Mouse (Mus musculus) small intestine, adult 2 months (tissue): ENCODE results near the gene Cpa5.

Experiments used
- CTCF ChIP-seq: fragments of 200-500 bp; IDR thresholded peaks from 2 replicates; pipeline ENCODE4 v1.5.1; 2012; ENCODE audit warnings: low read depth, mild to moderate bottlenecking, control low read depth, inconsistent platforms, low read length, moderate library complexity, mixed read lengths; ENCODE audit not compliant: insufficient replicate concordance, insufficient read length; ENCODE audit errors: extremely low read depth
- POLR2A ChIP-seq: fragments of 200-500 bp; IDR thresholded peaks from 2 replicates; pipeline ENCODE4 v1.6.1; 2012; ENCODE audit warnings: low read depth, mild to moderate bottlenecking, control low read depth, inconsistent platforms, low read length, moderate library complexity

GRCm38 (mm10) chr6:30600995-30601394 is 9.8 kb upstream of the Cpa5 start:
- TF ChIP-seq POLR2A (no peak), CTCF (no peak)
